Mouse (Mus musculus) thymus, postnatal 4 days (tissue): ENCODE measurements at regions not wholly inside any gene's neighbourhood (a gene's known extent, or its start where the extent isn't known, plus 50 kb on each side); places are given as distances from the start of the nearest gene placed in this dataset.
"Not testable (repeated sequence)": the region's sequence is repeated elsewhere in the genome, so short reads cannot be mapped to it uniquely, and the experiment has no call there.

ENCODE experiments used
- DNase-seq: peaks from one replicate; pipeline ENCODE4 v3.0.0; 2021

DNA sequence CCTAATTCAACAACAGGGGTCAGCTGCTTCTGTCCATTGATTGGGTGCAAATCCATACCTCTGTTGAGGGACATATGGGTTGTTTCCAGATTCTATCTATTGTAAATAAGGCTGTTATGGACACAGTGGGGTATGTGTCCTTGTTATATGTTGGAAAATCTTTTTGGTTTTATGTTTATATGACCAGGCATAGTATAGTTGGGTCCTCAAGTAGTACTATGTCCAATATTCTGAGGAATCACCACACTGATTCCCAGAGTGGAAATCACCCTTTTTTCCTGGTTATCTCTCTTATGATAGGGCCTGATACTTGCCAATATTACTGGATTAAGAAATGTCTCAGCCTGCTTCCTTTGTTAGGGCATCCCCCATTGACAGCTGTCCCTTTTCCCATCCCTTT lies 1471.0 kb downstream of the Kcnt2 start:
- no peak for DNase-seq

DNA sequence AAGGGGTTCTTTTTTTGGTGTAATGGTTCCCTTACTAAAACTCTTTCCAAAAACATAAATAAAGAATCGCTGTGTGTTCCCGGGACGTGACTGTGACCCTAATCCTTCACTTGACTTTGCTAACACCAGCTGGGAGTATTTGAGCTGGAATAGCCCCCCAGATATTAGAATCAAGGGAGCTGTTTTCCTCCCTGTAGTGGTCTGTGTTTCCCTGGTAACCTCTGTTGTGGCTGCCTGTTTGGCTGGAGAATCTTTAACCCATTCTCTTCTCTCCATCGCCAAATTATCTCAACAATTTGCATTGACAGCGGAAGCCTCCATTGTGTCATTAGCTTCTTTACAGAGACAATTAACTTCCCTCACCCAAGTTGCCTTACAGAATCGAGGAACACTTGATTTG lies 1471.6 kb downstream of the Kcnt2 start:
- no peak for DNase-seq

DNA sequence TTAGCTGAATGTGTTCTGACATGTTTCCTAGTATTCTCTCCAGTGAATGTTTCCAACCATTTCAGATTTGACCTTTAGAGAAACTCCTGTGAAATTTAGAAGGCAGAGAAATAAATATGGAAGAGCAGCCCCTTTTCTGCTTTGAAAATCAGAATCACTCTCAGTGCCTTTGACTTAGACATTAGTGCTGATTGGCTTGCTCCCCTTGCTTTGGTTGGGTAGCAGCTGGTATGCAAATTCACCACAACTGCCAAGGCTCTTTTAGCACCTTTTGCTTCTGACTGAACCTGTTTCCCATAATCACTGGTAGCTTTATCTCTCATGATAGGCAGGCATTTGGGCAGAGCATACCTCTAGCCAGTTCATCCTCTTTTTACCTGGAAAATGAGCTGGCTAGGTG lies 1495.3 kb downstream of the Kcnt2 start:
- no peak for DNase-seq

DNA sequence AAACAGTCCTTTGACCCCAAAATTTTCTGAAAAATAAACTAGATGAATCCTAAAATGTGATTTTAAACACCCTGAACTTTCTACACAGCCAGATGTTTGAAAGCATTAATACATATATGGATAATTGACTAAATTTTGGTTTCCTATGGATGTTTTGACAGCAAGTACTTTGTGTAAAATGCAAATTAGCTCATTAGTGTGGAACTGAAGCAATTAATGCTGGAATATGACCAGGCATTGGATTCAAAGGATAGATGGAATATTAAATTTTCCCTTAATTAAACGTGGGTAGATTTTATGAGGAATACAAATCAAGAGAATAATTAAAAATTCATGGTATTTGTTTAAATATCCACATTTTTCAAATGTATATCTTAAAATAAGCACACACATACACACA lies 1530.1 kb downstream of the Kcnt2 start:
- DNase-seq: no peak

DNA sequence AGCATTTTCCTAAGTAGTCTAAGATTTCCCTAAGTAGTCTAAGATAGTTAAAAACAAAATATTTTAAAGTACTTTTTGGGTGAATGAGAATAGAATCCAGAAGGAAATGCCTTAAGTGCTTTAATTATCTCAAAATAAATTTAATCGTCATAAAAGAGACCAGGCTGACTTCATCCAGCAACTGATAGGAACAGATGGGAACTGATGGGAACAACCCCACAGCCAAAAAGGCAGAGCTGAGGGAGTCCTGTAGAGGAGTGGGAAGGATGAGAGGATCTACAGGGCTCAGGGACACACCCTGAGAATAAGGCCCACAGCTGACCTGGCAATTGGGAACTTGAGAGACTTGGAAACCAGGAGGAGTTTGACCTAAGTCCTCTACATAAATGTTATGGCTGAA lies 1537.4 kb downstream of the Kcnt2 start:
- DNase-seq: no peak

DNA sequence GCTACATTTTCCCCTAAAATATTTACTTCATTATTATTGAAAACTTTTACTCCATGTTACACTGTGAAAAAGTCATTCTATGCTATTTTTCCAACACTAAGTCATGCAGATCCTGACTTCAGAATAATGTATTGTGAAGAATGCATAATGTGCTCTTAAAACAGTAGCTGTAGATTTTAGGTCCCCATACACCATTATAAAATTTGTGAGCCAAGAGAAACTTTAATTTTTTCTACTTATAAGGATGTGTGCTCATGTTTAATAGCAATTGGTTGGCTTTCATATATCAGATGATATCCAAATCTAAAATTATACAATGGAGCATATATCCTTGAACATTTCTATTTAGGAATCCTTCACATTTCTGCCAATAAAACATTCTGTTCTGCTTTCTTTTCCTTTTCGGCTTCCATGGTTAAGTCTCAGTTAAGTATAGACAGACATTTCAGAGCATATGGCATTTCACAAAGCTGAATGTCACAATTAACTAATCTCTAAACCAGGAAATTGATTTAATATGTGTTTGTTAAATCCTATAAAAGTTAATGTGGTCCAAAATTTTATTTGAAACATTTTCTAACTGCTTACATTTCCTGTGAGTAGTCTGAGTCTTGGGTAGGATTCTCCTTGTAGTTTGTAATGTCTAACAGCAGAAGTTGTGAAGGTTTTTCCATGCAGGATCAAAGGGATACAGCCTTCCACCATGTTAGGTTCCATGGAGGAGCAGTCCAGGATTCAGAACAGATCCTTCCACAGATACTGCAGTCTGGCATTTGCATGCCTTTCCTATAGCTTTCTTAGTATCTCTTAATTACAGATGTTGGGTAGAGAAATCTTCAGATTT lies 1567.6 kb downstream of the Kcnt2 start:
- DNase-seq: no peak

DNA sequence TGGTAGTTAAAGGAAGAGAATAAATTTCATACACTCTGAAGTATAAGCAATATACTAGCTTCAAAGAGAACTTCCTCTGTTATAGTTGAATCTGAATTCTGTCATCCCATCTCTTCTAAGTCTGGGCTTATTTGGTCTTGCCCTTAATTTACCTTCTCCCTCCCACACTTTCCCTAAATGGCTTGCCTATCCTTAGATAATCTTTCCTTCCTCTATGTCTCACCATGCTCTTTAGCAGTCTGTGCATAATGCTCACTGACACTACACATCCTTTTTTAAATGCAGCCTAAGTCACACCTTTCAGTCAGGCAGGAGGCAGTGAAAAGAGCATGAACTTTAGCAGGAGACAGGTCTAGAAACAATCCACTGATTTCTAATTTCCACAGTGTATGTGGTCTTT lies 1585.5 kb downstream of the Kcnt2 start:
- DNase-seq: no peak

DNA sequence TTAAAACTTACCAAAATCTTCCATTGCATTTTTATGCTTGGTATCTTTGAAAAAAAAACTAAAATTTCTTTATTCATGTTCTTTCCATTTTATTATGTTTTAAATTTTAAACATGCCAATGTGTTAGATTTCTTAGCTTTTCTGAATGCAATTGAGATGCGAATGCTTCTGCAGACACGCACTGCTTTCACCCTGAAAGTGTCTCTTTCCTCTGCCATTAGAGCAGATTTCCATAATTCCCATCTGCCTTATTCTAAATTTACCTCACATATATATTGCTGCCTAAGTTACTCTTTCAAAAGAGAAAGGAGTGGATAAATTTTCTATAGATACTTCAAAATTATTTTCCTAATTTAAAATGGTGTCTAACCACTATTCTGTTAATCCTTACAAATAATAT lies 1596.6 kb downstream of the Kcnt2 start:
- DNase-seq: no peak

DNA sequence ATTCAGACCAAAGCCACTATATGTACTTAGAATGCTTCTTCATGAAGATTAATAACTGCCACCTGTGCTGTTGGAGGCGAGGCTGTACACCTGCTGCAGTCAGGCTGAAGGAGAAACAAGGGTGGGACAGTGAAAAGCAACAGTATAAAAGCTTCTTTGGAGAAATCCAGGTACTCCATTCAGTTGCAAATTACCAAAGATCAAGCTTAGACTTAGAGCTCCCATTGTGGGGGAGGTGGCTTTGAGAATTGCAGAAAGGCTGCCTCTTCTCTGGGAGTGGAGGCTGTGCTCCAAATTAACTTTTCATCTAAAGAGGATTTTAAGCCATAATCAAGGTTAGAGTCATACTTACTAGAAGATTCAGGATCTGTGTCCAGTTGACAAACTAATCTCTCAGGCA lies 1607.9 kb downstream of the Kcnt2 start:
- not testable (repeated sequence) for DNase-seq

DNA sequence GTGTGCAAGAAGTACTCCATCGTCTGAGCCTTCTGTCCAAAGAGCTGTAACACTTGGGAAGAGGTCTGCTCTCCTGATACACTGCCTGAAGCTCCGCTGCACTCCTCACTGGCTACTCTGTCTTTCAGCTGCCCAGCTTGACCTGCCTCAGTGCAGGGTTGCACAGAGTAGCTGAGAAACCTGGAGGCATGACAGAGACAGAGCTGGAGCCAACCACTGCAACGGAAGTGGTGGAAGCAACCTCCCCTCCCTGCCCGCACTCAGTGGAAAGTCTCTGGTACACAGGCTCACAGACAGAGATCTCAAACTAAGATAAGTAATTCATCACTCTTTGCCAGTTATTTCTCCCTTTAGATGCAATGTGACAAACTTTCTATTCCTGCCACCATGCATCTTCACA lies 1638.4 kb downstream of the Kcnt2 start:
- peak; percentile 13 for DNase-seq

DNA sequence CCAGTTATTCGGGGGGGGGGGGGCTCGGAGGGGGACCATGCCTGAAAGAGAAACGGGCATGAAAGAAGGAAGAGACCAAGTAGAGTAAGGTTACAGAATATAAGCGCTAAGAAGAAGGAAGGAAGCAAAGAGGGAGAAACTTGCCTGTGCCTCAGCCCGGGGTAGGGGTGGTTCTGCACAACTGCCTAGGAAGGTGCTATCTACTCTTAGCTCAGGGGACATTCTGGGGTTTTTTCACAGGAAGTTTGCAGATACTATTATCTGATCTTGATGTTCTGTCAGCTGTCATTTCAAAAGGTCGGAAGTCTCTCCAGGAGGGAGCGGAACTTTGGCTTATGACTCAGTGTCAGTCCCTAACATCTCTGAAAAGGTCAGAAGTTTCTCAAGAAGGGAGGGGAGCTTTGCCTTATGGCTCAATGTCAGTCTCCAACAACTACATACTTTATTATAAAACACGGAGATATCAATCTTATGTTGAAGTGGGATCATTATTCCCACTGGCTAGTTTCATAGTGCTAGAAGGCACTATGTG lies 1652.0 kb downstream of the Kcnt2 start:
- DNase-seq: no peak

DNA sequence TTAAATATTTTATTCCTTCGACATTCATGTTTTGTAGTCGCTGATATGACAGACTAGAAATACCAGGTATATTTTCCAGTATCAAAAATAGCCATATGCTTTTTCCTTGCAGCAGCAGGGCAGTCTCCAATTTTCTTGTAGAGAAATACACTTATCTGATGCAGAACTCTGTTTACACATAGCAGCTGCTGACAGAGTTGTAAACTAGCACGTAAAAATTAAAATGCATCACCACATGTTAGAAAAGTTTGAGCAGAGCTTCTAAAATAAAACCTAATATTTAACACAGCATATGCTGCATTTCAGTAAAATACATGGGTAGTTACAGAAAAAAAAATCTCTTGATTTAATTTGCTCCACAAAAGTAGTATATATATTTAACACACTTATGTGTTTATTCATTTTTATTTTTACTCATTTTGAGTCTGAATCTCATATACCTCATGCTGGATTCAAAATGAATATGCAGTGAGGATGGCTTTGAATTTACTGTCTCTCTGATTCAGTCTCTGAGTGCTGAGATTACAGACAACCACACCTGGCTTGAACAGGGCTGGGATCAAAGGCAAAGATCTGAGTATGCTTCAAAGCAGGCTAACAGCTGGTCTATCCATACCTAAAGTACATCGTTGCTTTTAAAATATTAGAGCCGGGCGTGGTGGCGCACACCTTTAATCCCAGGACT lies 1665.9 kb downstream of the Kcnt2 start:
- no peak for DNase-seq

DNA sequence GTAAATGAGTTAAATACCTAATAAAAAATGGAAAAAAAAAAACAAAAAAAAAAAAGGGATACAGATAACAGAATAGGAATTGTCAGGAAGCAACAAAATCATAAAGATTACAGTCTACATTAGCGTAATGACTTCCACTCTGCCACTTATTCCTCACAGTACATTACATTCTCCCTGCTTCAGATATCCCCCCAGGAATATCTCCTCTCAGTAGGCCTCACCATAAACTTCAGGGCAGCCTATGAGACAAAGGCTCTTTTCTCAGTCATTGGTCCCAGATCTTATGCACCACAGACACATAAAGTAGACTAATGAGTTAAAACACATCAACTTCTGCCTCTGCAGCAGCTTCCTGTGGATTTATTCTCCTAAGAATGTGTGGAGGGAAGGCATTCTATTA lies 1680.2 kb downstream of the Kcnt2 start:
- no peak for DNase-seq

DNA sequence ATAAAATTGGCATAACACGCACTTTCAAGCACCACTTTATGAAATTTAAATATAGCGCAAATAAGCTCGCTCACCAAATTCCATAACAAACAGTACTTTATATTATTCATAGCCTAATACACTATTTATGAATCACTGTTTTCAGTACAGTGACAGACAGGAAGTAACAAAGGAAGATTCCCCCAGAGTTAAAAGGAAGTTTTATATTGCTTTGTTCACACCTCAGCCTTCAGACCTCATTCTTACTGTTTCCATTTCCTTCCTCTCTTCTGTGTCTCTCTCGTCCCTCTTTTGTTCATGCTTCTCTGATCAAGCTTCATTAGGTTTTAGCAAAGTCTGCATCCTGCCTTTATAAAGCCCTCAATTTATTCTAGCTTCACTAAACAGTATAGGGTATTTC lies 1680.8 kb downstream of the Kcnt2 start:
- DNase-seq: no peak

DNA sequence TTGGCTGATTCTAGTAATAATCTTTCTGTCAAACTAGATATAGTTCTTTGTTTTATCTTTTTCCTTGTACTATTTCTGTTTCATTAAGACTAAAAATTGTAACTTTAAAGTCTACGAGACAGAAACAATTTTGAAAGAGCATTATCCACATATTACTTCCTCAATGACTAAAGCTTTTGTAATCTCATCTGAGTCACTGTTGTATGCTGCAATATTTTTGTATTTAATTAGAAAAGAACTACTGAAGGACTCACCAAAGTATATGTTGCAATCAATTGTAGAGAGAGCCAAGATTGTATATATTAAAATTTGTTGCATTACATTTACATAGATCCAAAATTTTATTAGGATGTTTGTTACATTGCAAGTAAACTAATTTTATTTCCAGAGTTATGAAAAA lies 1692.4 kb upstream of the B3galt2 start:
- DNase-seq: no peak

DNA sequence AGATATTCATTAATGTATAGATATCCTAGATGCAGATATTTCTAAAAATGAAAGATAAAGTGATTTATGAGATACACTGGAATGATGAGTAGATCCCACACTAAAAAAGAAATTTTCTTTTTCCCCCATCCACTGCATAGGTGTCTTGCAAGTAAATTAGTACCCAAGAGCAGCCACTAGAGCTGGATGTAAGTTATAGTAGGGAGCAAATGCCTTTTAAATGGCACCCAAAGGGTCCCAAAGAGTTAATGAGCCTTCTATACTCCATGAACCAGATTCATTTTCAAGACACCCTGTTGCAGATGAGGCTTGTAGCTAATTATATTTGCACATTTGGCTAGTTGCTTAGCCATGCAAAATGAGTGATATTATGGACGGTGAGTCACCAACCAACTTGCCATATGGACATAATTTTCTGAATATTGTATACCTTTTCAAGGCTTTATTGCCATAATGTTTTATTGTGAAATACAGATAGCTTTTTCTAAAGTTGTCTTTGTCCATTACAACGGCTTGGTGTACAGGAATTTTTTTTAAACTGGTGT lies 1686.1 kb upstream of the B3galt2 start:
- DNase-seq: no peak

DNA sequence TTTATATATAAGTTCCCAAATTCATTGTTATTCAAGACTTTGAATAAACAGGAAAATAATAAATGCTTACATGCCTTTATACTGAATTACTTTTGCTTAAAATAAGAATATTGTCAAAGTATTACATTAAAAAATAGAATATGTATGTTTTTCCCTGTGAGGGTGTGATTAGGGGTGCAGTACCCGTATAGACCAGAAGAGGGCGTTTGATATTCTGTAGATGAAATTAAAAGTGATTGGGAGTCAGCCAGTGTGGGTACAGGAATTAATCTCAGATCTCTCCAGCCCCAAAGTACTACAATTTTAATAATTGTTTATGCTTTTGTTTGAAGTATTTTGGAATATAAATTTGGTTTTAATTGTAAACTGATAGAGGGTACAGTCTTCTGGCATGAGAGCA lies 1678.7 kb upstream of the B3galt2 start:
- DNase-seq: peak; percentile 28

DNA sequence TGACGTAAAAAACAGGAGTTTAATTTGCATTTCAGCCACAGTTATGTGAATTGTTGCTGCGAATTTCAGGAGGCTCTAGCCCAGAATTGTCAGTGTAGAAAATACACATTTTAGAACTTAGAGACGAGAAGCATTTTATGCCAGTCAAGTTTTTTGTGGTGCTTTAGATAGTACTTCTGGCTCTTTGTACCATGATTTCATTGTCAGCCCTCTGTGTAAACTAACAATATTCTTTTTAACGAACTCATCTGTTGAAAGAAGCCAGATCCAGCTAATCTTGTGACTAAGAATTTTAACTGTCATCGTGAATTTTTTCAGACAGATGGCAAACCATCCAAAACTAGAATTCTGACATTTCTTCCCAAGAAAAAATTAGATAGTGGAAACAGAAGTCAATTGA lies 1672.3 kb upstream of the B3galt2 start:
- no peak for DNase-seq

DNA sequence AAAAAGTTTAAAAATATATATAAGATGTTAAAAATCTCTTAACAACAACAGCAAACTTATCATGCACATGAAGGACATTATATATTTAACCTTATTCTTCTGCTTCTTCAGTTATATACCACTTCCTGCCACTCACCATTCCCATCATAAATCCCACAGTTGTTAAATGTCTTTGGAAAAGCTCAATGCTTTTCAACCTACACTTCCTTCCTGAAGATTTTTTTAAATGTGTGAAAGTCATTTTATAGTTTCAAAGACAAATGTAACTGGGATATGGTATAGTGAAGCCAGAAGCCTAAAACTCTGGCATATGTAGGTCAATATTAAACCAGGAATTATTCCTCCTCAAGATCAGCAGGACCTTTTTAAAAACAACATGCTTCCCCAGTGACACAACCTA lies 1666.1 kb upstream of the B3galt2 start:
- no peak for DNase-seq

DNA sequence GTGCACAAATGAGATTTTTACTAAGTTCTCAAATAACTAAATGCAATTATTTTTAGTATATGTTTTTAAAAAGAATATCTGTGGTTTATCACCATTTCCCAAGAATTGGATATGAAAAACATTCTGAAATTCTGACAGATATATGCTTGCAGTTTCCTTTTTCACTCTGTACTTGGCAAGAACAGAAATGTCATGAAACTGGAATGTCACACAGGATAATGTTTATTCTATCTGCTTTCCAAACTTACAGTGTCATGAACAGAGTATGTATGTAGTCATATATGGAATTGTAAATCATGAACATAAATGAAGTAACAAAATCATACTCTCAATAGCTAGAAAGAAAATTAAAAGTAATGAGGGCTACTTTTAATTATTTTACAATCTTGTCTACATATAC lies 1640.7 kb upstream of the B3galt2 start:
- no peak for DNase-seq

DNA sequence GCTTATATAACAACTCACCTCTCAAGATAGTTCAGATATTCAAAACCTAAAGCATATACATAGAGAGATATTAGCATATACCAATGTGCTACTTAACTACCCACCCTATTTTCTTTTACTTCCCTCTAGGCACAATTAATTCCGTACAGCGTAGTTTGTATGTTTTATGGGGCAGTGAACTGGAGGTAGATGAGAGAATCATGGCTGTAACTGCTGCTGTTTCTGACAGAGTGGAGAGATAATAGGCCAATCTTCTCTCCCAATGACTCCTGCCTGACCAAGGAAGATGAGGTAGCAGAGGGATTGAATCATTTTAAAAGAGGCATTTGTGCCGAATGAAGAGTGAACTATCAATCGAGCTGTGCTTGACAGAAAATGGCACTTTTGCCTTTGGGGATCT lies 1640.1 kb upstream of the B3galt2 start:
- no peak for DNase-seq

DNA sequence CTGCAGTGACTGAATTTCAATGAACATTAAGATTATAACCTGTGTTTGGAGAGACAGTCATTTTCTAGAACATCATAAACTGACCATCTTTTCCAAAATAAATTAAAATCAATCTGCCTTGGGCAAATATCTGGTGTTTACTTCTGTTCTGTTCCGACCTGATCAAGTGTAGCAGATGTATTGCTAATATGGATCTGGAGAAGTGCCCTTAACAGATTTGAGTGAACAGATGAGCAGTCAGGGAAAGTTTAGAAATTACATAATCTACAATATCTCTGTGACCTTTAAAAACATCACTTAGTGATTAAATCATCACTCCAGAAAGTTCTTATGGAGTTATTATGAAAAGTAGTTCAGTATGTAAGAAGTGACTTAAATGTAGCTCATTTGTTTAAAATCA lies 1634.1 kb upstream of the B3galt2 start:
- no peak for DNase-seq

DNA sequence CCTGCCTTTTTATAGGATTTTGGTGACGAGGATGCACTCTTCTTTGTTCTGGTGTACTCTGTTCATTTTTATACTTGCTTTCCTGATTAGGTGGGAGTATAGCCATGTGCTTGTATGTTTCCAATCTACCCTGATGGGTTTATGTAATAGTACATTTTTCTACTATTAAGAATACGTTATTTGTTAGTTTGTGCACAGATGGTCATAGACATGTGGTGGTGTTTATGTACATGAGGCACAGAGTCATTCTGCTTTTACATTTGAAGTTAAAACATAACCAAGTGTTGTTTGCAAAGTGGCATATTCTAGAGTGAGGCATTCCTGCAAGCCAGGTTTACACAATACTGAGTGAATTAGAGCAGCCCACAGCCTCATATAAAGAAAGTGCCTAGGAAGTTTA lies 1597.7 kb upstream of the B3galt2 start:
- no peak for DNase-seq

DNA sequence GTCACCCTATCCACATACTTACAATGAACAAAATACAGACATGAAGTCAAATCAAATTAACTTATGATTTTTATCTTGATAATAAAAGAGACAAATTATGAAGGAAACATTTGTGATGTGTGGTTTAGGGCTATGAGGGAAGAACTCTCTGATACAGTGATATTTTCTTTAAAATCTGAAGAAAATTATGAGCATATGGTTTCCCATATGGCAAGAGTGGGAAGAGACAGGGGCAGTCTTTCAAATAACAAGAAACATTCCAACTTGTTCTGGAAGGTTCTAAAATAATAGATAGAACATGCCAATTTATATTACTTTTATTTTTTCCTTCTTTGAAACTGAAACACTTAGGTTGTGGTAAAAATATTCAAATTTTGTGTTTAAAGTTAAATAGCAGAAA lies 1585.3 kb upstream of the B3galt2 start:
- DNase-seq: no peak
